8 mouse cellular contexts compared by ENCODE assay signal in genomic region chr19:56397663-56398527, GRCm38 (mm10). TPM values are rescaled to one million over a fixed set of nuclear protein-coding genes. Genes with fewer than 3 reads are reported as not detected.
DNase-seq lines count a peak whose midpoint lies in the region; ATAC-seq and TF ChIP-seq lines count a peak whose summit lies in the region.

No protein-coding gene starts in this region.

- TF ChIP-seq EP300 in liver, postnatal 0 days (IDR thresholded peaks at IDR 0.05; ENCODE audit: low read depth), result no peak

- no peak for TF ChIP-seq CTCF in E14TG2a.4 (conservative IDR thresholded peaks at IDR 0.05; ENCODE audit: low read length)
- TF ChIP-seq CTCF in liver, postnatal 0 days (IDR thresholded peaks at IDR 0.05; ENCODE audit: low read depth), result no peak

- peak; percentile 5 for DNase-seq in adrenal gland, adult 2 months
- no peak for DNase-seq in adrenal gland, postnatal 25 days
- no peak for DNase-seq in liver, postnatal 0 days
- DNase-seq in testis, postnatal 10 days (ENCODE audit: low spot score), result peak; percentile 40
- DNase-seq in right cerebral cortex, postnatal 10 days (ENCODE audit: low spot score in 2 of 2), result no peak
- DNase-seq in left cerebral cortex, postnatal 25 days (ENCODE audit: low spot score in 2 of 2), result no peak

- intact Hi-C loops in left cerebral cortex, postnatal 25 days (cut with DNase I), result no loop called here

- 19% methylated on average over 11 of the region's 11 CpGs for WGBS in liver, postnatal 0 days (ENCODE audit: insufficient replicate concordance)

- H3K36me3 ChIP-seq in E14TG2a.4 (ENCODE audit: insufficient read depth, low read length), result no peaks in the 10 kb centered on the region
- H3K36me3 ChIP-seq in liver, postnatal 0 days (replicated peaks; ENCODE audit: insufficient read depth, low read length), result no peaks in the 10 kb centered on the region

- peaks cover 47% of the 10 kb centered on the region for H3K27me3 ChIP-seq in E14TG2a.4 (ENCODE audit: insufficient read depth, low read length)
- H3K27me3 ChIP-seq in liver, postnatal 0 days (ENCODE audit: insufficient read depth, low read length), result no peaks in the 10 kb centered on the region

- peak overlapping the region; percentile 94 for H3K9ac ChIP-seq in liver, postnatal 0 days (replicated peaks)

- peak overlapping the region; percentile 92 for H3K27ac ChIP-seq in liver, postnatal 0 days (ENCODE audit: low read depth)

- H3K4me2 ChIP-seq in liver, postnatal 0 days (ENCODE audit: low read depth, low read length), result peak overlapping the region; percentile 99

- peak; percentile 30; the same call in 1 of the 2 replicates for ATAC-seq in granulocyte monocyte progenitor cell, adult 5-6 weeks (replicated peaks; ENCODE audit: poor library complexity, severe bottlenecking)
- peak; percentile 11 for ATAC-seq in liver, postnatal 0 days

- no peaks in the 10 kb centered on the region for H3K9me3 ChIP-seq in E14TG2a.4 (ENCODE audit: low read length)
- no peaks in the 10 kb centered on the region for H3K9me3 ChIP-seq in liver, postnatal 0 days (ENCODE audit: low read length)

- peaks cover 45% of the 10 kb centered on the region for H3K4me1 ChIP-seq in E14TG2a.4 (replicated peaks; ENCODE audit: low read depth, low read length)
- peaks cover 46% of the 10 kb centered on the region for H3K4me1 ChIP-seq in liver, postnatal 0 days (ENCODE audit: insufficient read depth)

- peak overlapping the region; percentile 75 for H3K4me3 ChIP-seq in E14TG2a.4 (replicated peaks; ENCODE audit: low read length)
- H3K4me3 ChIP-seq in liver, postnatal 0 days (ENCODE audit: low read depth, low read length), result peak overlapping the region; percentile 91

RNA-seq across cellular contexts. Expression of gene Casp7, which starts 1.0 kb away (rescaled TPM):
- total RNA-seq in adrenal gland, adult 2 months (2021), result 1 to 10 TPM; 7.3 to 7.9 TPM
- 3.8 and 4.2 TPM in 2 replicates for polyA plus RNA-seq in adrenal gland, adult 2 months (2012; rRNA removed)
- total RNA-seq in adrenal gland, postnatal 25 days (2021), result 13.7 and 14.8 TPM in 2 replicates
- 72.3 and 86.7 TPM in 2 replicates for total RNA-seq in granulocyte monocyte progenitor cell, adult 5-6 weeks (2014; fragmentation: Nextera tagmentation)
- total RNA-seq in granulocyte monocyte progenitor cell, adult 5-6 weeks (2017), result 42.4 and 43.4 TPM in 2 replicates
- 9.8 and 10.1 TPM in 2 replicates for polyA plus RNA-seq in liver, postnatal 0 days (2015; fragmentation: Nextera tagmentation; extraction: Ambion mirVana)
- 1 to 10 TPM; 3.5 to 3.8 TPM for total RNA-seq in left cerebral cortex, postnatal 25 days (2021)

RNA-seq across cellular contexts. Expression of gene Nrap, which starts 8.1 kb away (rescaled TPM):
- total RNA-seq in adrenal gland, adult 2 months (2021), result not detected
- polyA plus RNA-seq in adrenal gland, adult 2 months (2012; rRNA removed), result 0.02 TPM in 1 of 2 replicates, not detected in the other
- total RNA-seq in adrenal gland, postnatal 25 days (2021), result 0.09 TPM in 1 of 2 replicates, not detected in the other
- total RNA-seq in granulocyte monocyte progenitor cell, adult 5-6 weeks (2014; fragmentation: Nextera tagmentation), result 1.1 TPM in 1 of 2 replicates, not detected in the other
- total RNA-seq in granulocyte monocyte progenitor cell, adult 5-6 weeks (2017), result 0.78 and 0.98 TPM in 2 replicates
- 0.16 and 0.47 TPM in 2 replicates for polyA plus RNA-seq in liver, postnatal 0 days (2015; fragmentation: Nextera tagmentation; extraction: Ambion mirVana)
- under 1 TPM; 0.64 to 0.69 TPM for total RNA-seq in left cerebral cortex, postnatal 25 days (2021)

Comparison
In these comparisons a context has a peak if more than half of its experiments do, and no peak if none do; other contexts are left out.
1. DNase-seq: peak in adrenal gland, adult 2 months (single experiment) and testis, postnatal 10 days (single experiment); none in adrenal gland, postnatal 25 days (single experiment), liver, postnatal 0 days (single experiment), right cerebral cortex, postnatal 10 days (0 of 2) and left cerebral cortex, postnatal 25 days (0 of 2).